ENCODE assay signal across 28 mouse cellular contexts in genomic region chr2:150681581-150681980, GRCm38 (mm10). TPM values are rescaled to one million over a fixed set of nuclear protein-coding genes. Genes with fewer than 3 reads are reported as not detected.
"Had no signal": no experiment of that assay in that cellular context is flagged by ENCODE, and none has a peak within 500 bp of the region (broad histone marks: within the 10 kb centered on the region; RNA-seq: fewer than 3 reads in every experiment).

No protein-coding gene starts in this region.

- H3K4me2 ChIP-seq: liver, embryonic 15.5 days; midbrain, embryonic 13.5 days; neural tube, embryonic 12.5 days; neural tube, embryonic 15.5 days; stomach, embryonic 15.5 days had no signal

- H3K27ac ChIP-seq: left cerebral cortex, adult 2 months; liver, embryonic 15.5 days; midbrain, embryonic 13.5 days; neural tube, embryonic 12.5 days; neural tube, embryonic 15.5 days; stomach, embryonic 15.5 days had no signal

- H3K4me1 ChIP-seq: midbrain, embryonic 13.5 days; neural tube, embryonic 12.5 days; neural tube, embryonic 15.5 days; stomach, embryonic 15.5 days had no signal

- H3K36me3 ChIP-seq: liver, embryonic 15.5 days; midbrain, embryonic 13.5 days; neural tube, embryonic 12.5 days; neural tube, embryonic 15.5 days; stomach, embryonic 15.5 days had no signal

- H3K9me3 ChIP-seq: liver, embryonic 15.5 days; midbrain, embryonic 13.5 days; neural tube, embryonic 12.5 days; neural tube, embryonic 15.5 days; stomach, embryonic 15.5 days had no signal

- H3K9ac ChIP-seq: liver, embryonic 15.5 days; midbrain, embryonic 13.5 days; neural tube, embryonic 12.5 days; neural tube, embryonic 15.5 days; stomach, embryonic 15.5 days had no signal

- ATAC-seq: intestine, postnatal 0 days; midbrain, embryonic 13.5 days had no signal

- H3K4me3 ChIP-seq: left cerebral cortex, adult 2 months; liver, embryonic 15.5 days; midbrain, embryonic 13.5 days; neural tube, embryonic 12.5 days; neural tube, embryonic 15.5 days; stomach, embryonic 15.5 days had no signal

- DNase-seq: kidney, adult 2 months; kidney, postnatal 10 days; kidney, postnatal 36 days; layer of hippocampus, postnatal 36 days; lung, adult 2 months; lung, postnatal 14 days; lung, postnatal 4 days; right cerebral cortex, adult 18-20 months; right cerebral cortex, postnatal 25 days; spleen, adult 18-20 months; thymus, adult 18-20 months; thymus, postnatal 36 days had no signal

RNA-seq across cellular contexts. Expression of gene Vsx1, which starts 7.6 kb away (rescaled TPM):
- total RNA-seq: layer of hippocampus, adult 8-10 months; left cerebral cortex, postnatal 10 days; megakaryocyte progenitor cell, adult 5-6 weeks; midbrain, postnatal 0 days had no signal
- polyA plus RNA-seq: intestine, embryonic 14.5 days; intestine, postnatal 0 days; kidney, adult 2 months; kidney, embryonic 14.5 days; limb, embryonic 11.5 days; liver, embryonic 15.5 days; lung, adult 2 months; lung, embryonic 16.5 days; stomach, embryonic 15.5 days; urinary bladder, adult 2 months had no signal
